Mouse (Mus musculus): ENCODE data around the gene Ino80e. TPM values are rescaled to one million over a fixed set of nuclear protein-coding genes. Genes with fewer than 3 reads are reported as not detected.

The Ino80e gene
- total RNA-seq, 2 experiments from 2014 or later, result 20.1 to 30.4 TPM

GRCm38 (mm10) chr7:126818818-126819217, 43.4 kb downstream of the Ino80e start:
- ATAC-seq (replicated peaks; ENCODE audit: low FRiP score, poor library complexity, severe bottlenecking), result no peak

- ATAC-seq (replicated peaks; ENCODE audit: low FRiP score, poor library complexity, severe bottlenecking), result no peak
Measured at GRCm38 (mm10) chr7:126817595-126817994, 44.6 kb downstream of the Ino80e start.

GRCm38 (mm10) chr7:126816494-126816893, 45.7 kb downstream of the Ino80e start:
- no peak for ATAC-seq (replicated peaks; ENCODE audit: low FRiP score, poor library complexity, severe bottlenecking)

DNA sequence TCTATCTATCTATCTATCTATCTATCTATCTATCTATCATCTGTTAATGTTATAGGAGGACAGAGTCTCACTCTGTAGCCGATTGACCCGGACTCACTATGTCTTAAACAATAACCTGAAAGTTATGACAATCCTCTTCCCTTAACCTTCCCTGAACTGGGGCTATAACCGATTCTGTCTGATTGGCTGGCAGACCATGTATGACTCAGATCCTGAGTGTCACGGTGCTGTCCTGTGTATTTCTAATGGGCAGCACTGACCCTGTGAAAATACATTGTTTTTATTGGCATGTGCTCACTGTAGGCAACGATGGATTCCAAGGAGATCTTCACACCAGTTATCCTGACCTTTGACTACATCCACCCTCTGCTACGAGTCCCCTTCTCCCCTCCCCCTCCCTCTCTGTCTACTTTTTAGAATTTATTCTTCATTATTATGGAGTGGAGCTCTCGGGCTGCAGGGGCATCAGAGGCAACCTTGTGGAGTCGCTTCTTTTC, 46.4 kb downstream of the Ino80e start:
- no peak for ATAC-seq (replicated peaks; ENCODE audit: low FRiP score, poor library complexity, severe bottlenecking)

DNA sequence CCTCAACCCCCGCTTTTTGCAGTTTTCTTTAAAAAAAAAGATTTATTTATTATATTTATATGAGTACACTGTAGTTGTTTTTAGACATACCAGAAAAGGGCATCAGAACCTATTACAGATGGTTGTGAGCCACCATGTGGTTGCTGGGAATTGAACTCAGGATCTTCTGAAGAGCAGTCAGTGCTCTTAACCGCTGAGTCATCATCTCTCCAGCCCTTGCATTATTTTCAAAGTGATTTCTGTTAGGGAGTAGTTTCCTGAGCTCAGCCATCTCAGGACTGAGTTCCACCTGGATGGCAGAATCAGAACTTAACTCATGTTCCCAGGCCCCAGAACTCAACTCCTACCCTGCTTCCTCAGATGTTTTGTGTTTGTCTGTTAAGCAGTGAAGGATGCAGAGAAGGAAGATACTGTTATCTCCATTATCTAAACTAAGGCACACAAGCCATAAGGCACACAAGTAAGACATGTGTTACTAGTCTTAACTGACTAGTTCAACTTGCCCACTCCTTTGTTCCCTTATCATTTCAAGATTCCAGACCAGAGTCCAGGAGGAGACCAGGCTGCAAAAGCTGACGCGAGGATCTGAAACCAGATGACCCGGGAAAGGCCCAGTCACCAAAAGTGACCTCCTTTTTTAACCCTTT, 52.3 kb downstream of the Ino80e start:
- no peak for ATAC-seq (replicated peaks; ENCODE audit: low FRiP score, poor library complexity, severe bottlenecking)

DNA sequence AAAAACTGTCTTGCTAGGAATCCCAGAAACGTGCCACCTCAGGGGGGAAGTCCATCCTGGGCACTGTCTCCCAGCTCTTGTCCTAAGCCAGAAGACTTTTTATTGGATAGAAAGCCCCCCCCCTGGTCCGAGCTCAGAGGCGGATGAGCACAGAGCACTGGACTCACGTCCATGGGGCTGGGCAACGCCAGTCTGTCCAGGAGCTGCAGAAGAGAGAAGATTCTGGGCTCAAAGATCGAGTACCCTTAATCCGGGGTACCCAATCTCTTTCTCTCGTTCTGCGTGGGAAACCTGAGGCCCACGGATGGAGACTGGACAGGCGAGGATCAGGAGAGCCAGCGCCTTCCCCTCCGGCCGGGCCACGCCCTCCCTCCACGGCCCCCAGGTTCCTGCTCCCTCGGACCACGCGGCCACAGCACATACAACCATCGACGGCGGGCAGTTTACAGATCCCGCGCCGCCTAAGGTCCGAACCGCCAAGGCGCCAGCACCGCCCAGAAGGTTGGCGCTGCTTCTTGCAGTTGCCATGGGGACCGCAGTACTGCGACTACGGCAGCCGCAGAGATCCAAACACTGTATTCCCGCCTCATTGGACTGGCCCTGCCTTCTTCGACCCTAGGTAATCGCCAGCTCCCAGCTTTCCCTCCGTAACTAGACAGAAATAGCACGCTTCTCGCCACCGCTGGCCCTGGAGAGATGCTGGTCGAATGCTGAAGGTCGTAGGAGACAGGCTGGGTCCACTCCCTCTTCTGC, 53.3 kb downstream of the Ino80e start:
- ATAC-seq (replicated peaks; ENCODE audit: low FRiP score, poor library complexity, severe bottlenecking), result peak; percentile 92

GRCm38 (mm10) chr7:126807405-126807804, 54.8 kb downstream of the Ino80e start:
- no peak for ATAC-seq (replicated peaks; ENCODE audit: low FRiP score, poor library complexity, severe bottlenecking)

DNA sequence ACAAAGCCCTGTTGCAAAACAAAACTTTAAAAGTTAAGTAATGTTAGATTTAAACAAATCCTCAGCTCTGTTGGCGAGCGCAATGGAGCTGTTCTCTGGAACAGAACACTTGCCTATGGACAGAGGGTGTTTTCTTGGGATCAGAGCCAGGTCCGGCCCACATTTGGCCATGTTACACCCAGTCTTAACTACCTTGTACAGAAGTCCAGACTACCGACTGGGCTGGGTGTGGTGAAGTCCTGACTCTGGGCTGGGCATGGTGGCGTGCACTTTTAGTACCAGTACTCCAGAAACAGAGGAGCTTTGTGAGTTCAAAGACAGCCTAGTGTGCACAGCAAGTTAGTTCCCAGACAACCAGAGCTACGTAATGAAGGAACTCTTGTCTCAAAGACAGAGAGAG, 55.2 kb downstream of the Ino80e start:
- peak; percentile 74 for ATAC-seq (replicated peaks; ENCODE audit: low FRiP score, poor library complexity, severe bottlenecking)

- ATAC-seq (replicated peaks; ENCODE audit: low FRiP score, poor library complexity, severe bottlenecking), result no peak
Measured at GRCm38 (mm10) chr7:126803751-126804150, 58.4 kb downstream of the Ino80e start.

DNA sequence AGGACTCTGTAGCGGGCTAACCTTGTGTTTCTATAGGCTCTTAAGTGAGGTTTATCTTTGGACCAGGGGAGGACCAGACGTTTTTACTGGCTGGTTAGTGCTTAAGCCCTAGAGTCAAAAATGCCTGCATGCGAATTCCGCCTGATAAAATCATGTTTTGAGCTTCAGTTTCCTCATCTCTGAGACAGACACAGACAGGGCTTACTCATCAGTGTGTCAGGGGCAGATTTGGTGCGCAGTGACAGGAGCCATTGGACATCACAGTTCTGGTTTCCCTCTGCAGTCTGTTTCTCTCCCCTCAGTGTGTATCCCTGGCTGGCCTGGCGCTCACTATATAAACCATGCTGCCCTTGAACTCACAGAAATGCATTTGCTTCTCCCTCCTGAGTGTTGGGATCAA, 59.0 kb downstream of the Ino80e start:
- no peak for ATAC-seq (replicated peaks; ENCODE audit: low FRiP score, poor library complexity, severe bottlenecking)

GRCm38 (mm10) chr7:126802134-126802889, 59.9 kb downstream of the Ino80e start:
- ATAC-seq (replicated peaks; ENCODE audit: low FRiP score, poor library complexity, severe bottlenecking), result no peak

DNA sequence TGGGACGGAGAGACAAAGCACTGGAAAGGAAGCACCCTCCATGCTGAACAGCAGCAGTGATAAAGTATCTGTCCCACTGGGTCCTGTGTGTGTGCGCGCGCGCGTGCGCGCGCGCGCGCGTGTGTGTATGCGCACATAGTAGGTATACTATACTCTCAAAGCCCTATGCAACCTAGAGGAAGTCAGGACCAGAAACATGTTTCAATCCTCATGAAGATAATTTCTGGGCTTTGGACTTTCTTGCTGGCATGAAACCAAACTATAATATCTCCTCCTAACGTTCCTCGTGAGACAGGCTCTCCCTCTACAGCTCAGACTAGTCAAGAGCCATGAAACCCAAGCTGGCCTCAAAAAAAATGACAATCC, 61.1 kb downstream of the Ino80e start:
- ATAC-seq (replicated peaks; ENCODE audit: low FRiP score, poor library complexity, severe bottlenecking), result no peak

Other genes with a start within 250 kb of the Ino80e start
Only the 30 nearest of the 31 such genes appear.
- 36.8 and 54.1 TPM in 2 replicates for gene Sgf29, start 213.1 kb downstream of the Ino80e start, total RNA-seq (2015; ENCODE audit: low replicate concordance)
- gene Sgf29, start 213.1 kb downstream of the Ino80e start, total RNA-seq (2017; ENCODE audit: low replicate concordance), result 0.83 and 10.9 TPM in 2 replicates
- gene Sult1a1, start 185.9 kb downstream of the Ino80e start, total RNA-seq (2015; ENCODE audit: low replicate concordance), result 4.0 TPM in 1 of 2 replicates, not detected in the other
- 6.4 TPM in 1 of 2 replicates, not detected in the other for gene Sult1a1, start 185.9 kb downstream of the Ino80e start, total RNA-seq (2017; ENCODE audit: low replicate concordance)
- gene Bola2, start 167.0 kb downstream of the Ino80e start, total RNA-seq (2015; ENCODE audit: low replicate concordance), result 9.2 and 21.3 TPM in 2 replicates
- gene Bola2, start 167.0 kb downstream of the Ino80e start, total RNA-seq (2017; ENCODE audit: low replicate concordance), result 5.1 and 46.8 TPM in 2 replicates
- 0.84 and 1.4 TPM in 2 replicates for gene Slx1b, start 166.6 kb downstream of the Ino80e start, total RNA-seq (2015; ENCODE audit: low replicate concordance)
- 1.9 and 3.2 TPM in 2 replicates for gene Slx1b, start 166.6 kb downstream of the Ino80e start, total RNA-seq (2017; ENCODE audit: low replicate concordance)
- gene Coro1a, start 154.6 kb downstream of the Ino80e start, total RNA-seq (2015; ENCODE audit: low replicate concordance), result 103 and 171 TPM in 2 replicates
- gene Coro1a, start 154.6 kb downstream of the Ino80e start, total RNA-seq (2017; ENCODE audit: low replicate concordance), result 101 and 106 TPM in 2 replicates
- 46.5 and 49.0 TPM in 2 replicates for gene Mapk3, start 102.8 kb downstream of the Ino80e start, total RNA-seq (2015; ENCODE audit: low replicate concordance)
- 18.6 and 19.3 TPM in 2 replicates for gene Mapk3, start 102.8 kb downstream of the Ino80e start, total RNA-seq (2017; ENCODE audit: low replicate concordance)
- gene Gdpd3, start 96.0 kb downstream of the Ino80e start, total RNA-seq (2015; ENCODE audit: low replicate concordance), result 9.2 and 11.9 TPM in 2 replicates
- 8.1 TPM in 1 of 2 replicates, not detected in the other for gene Gdpd3, start 96.0 kb downstream of the Ino80e start, total RNA-seq (2017; ENCODE audit: low replicate concordance)
- gene Ypel3, start 85.4 kb downstream of the Ino80e start, total RNA-seq (2015; ENCODE audit: low replicate concordance), result 182 and 256 TPM in 2 replicates
- gene Ypel3, start 85.4 kb downstream of the Ino80e start, total RNA-seq (2017; ENCODE audit: low replicate concordance), result 61.6 and 74.1 TPM in 2 replicates
- 2.1 and 4.3 TPM in 2 replicates for gene Tbx6, start 80.9 kb downstream of the Ino80e start, total RNA-seq (2015; ENCODE audit: low replicate concordance)
- gene Tbx6, start 80.9 kb downstream of the Ino80e start, total RNA-seq (2017; ENCODE audit: low replicate concordance), result 2.6 and 2.7 TPM in 2 replicates
- gene Ppp4c, start 69.9 kb downstream of the Ino80e start, total RNA-seq (2015; ENCODE audit: low replicate concordance), result 63.7 and 105 TPM in 2 replicates
- gene Ppp4c, start 69.9 kb downstream of the Ino80e start, total RNA-seq (2017; ENCODE audit: low replicate concordance), result 52.8 and 67.6 TPM in 2 replicates
- gene Fam57b, start 64.7 kb downstream of the Ino80e start, total RNA-seq (2015; ENCODE audit: low replicate concordance), result not detected in 2 replicates
- not detected in 2 replicates for gene Fam57b, start 64.7 kb downstream of the Ino80e start, total RNA-seq (2017; ENCODE audit: low replicate concordance)
- not detected in 2 replicates for gene 4930451I11Rik, start 30.7 kb downstream of the Ino80e start, total RNA-seq (2015; ENCODE audit: low replicate concordance)
- gene 4930451I11Rik, start 30.7 kb downstream of the Ino80e start, total RNA-seq (2017; ENCODE audit: low replicate concordance), result not detected in 2 replicates
- not detected in 2 replicates for gene Doc2a, start 15.0 kb downstream of the Ino80e start, total RNA-seq (2015; ENCODE audit: low replicate concordance)
- gene Doc2a, start 15.0 kb downstream of the Ino80e start, total RNA-seq (2017; ENCODE audit: low replicate concordance), result not detected in 2 replicates
- gene Hirip3, start 405 bp downstream of the Ino80e start, total RNA-seq (2015; ENCODE audit: low replicate concordance), result 50.8 and 63.3 TPM in 2 replicates
- 193 and 296 TPM in 2 replicates for gene Hirip3, start 405 bp downstream of the Ino80e start, total RNA-seq (2017; ENCODE audit: low replicate concordance)
- gene Taok2, start 22.3 kb upstream of the Ino80e start, total RNA-seq (2015; ENCODE audit: low replicate concordance), result 23.1 and 38.2 TPM in 2 replicates
- gene Taok2, start 22.3 kb upstream of the Ino80e start, total RNA-seq (2017; ENCODE audit: low replicate concordance), result 65.6 and 76.2 TPM in 2 replicates
- gene Tmem219, start 60.5 kb upstream of the Ino80e start, total RNA-seq (2015; ENCODE audit: low replicate concordance), result 3.2 and 5.4 TPM in 2 replicates
- gene Tmem219, start 60.5 kb upstream of the Ino80e start, total RNA-seq (2017; ENCODE audit: low replicate concordance), result 4.0 and 10.4 TPM in 2 replicates
- 21.6 TPM in 1 of 2 replicates, not detected in the other for gene Kctd13, start 66.5 kb upstream of the Ino80e start, total RNA-seq (2015; ENCODE audit: low replicate concordance)
- 0.53 and 3.3 TPM in 2 replicates for gene Kctd13, start 66.5 kb upstream of the Ino80e start, total RNA-seq (2017; ENCODE audit: low replicate concordance)
- not detected in 2 replicates for gene Asphd1, start 87.2 kb upstream of the Ino80e start, total RNA-seq (2015; ENCODE audit: low replicate concordance)
- gene Asphd1, start 87.2 kb upstream of the Ino80e start, total RNA-seq (2017; ENCODE audit: low replicate concordance), result not detected in 2 replicates
- not detected in 2 replicates for gene Sez6l2, start 88.2 kb upstream of the Ino80e start, total RNA-seq (2015; ENCODE audit: low replicate concordance)
- 0.45 TPM in 1 of 2 replicates, not detected in the other for gene Sez6l2, start 88.2 kb upstream of the Ino80e start, total RNA-seq (2017; ENCODE audit: low replicate concordance)
- 29.8 and 30.3 TPM in 2 replicates for gene Cdipt, start 113.5 kb upstream of the Ino80e start, total RNA-seq (2015; ENCODE audit: low replicate concordance)
- 19.7 and 27.1 TPM in 2 replicates for gene Cdipt, start 113.5 kb upstream of the Ino80e start, total RNA-seq (2017; ENCODE audit: low replicate concordance)
- 2.9 TPM in 1 of 2 replicates, not detected in the other for gene Cdiptos, start 113.7 kb upstream of the Ino80e start, total RNA-seq (2015; ENCODE audit: low replicate concordance)
- not detected in 2 replicates for gene Cdiptos, start 113.7 kb upstream of the Ino80e start, total RNA-seq (2017; ENCODE audit: low replicate concordance)
- 0.36 and 0.42 TPM in 2 replicates for gene Mvp, start 152.2 kb upstream of the Ino80e start, total RNA-seq (2015; ENCODE audit: low replicate concordance)
- 6.7 and 7.7 TPM in 2 replicates for gene Mvp, start 152.2 kb upstream of the Ino80e start, total RNA-seq (2017; ENCODE audit: low replicate concordance)
- not detected in 2 replicates for gene Pagr1b, start 154.1 kb upstream of the Ino80e start, total RNA-seq (2015; ENCODE audit: low replicate concordance)
- 0.64 and 11.8 TPM in 2 replicates for gene Pagr1b, start 154.1 kb upstream of the Ino80e start, total RNA-seq (2017; ENCODE audit: low replicate concordance)
- gene Pagr1a, start 155.0 kb upstream of the Ino80e start, total RNA-seq (2015; ENCODE audit: low replicate concordance), result 24.1 and 46.9 TPM in 2 replicates
- gene Pagr1a, start 155.0 kb upstream of the Ino80e start, total RNA-seq (2017; ENCODE audit: low replicate concordance), result 10.6 and 26.2 TPM in 2 replicates
- gene Gm42742, start 158.7 kb upstream of the Ino80e start, total RNA-seq (2015; ENCODE audit: low replicate concordance), result 1.7 TPM in 1 of 2 replicates, not detected in the other
- 10.8 and 28.1 TPM in 2 replicates for gene Gm42742, start 158.7 kb upstream of the Ino80e start, total RNA-seq (2017; ENCODE audit: low replicate concordance)
- gene Prrt2, start 158.8 kb upstream of the Ino80e start, total RNA-seq (2015; ENCODE audit: low replicate concordance), result 0.84 TPM in 1 of 2 replicates, not detected in the other
- gene Prrt2, start 158.8 kb upstream of the Ino80e start, total RNA-seq (2017; ENCODE audit: low replicate concordance), result 3.0 TPM in 1 of 2 replicates, not detected in the other
- gene Maz, start 164.7 kb upstream of the Ino80e start, total RNA-seq (2015; ENCODE audit: low replicate concordance), result 175 and 179 TPM in 2 replicates
- 96.8 and 123 TPM in 2 replicates for gene Maz, start 164.7 kb upstream of the Ino80e start, total RNA-seq (2017; ENCODE audit: low replicate concordance)
- gene Kif22, start 180.1 kb upstream of the Ino80e start, total RNA-seq (2015; ENCODE audit: low replicate concordance), result 651 and 861 TPM in 2 replicates
- gene Kif22, start 180.1 kb upstream of the Ino80e start, total RNA-seq (2017; ENCODE audit: low replicate concordance), result 380 and 614 TPM in 2 replicates
- gene Zg16, start 225.0 kb upstream of the Ino80e start, total RNA-seq (2015; ENCODE audit: low replicate concordance), result 3.6 and 9.2 TPM in 2 replicates
- 1.2 and 6.0 TPM in 2 replicates for gene Zg16, start 225.0 kb upstream of the Ino80e start, total RNA-seq (2017; ENCODE audit: low replicate concordance)
- gene AI467606, start 229.0 kb upstream of the Ino80e start, total RNA-seq (2015; ENCODE audit: low replicate concordance), result 18.0 and 25.9 TPM in 2 replicates
- 10.5 and 12.7 TPM in 2 replicates for gene AI467606, start 229.0 kb upstream of the Ino80e start, total RNA-seq (2017; ENCODE audit: low replicate concordance)